Mouse (Mus musculus) ES-Bruce4 (cell line): ENCODE measurements around the gene Chst8.

Source experiments
- CTCF ChIP-seq: IDR thresholded peaks from one replicate; pipeline ENCODE4 v1.8.1; 2011; ENCODE audit warnings: low read depth, low read length
- EP300 ChIP-seq: IDR thresholded peaks from 2 replicates; pipeline ENCODE4 v1.6.1; 2011; ENCODE audit warnings: low read depth, low read length; ENCODE audit not compliant: insufficient read depth
- POLR2A ChIP-seq: IDR thresholded peaks from one replicate; pipeline ENCODE4 v1.8.1; 2011; ENCODE audit warnings: low read length; ENCODE audit not compliant: insufficient read depth

GRCm38 (mm10) chr7:34753140-34753886, 59.2 kb downstream of the Chst8 start:
- no peak for TF ChIP-seq POLR2A
- TF ChIP-seq EP300 = no peak
- no peak for TF ChIP-seq CTCF
